Mouse (Mus musculus): ENCODE results near the gene Irf7.

GRCm38 (mm10) chr7:141293852-141294471 lies 27.7 kb upstream of the Irf7 start:
- TF ChIP-seq CTCF (IDR thresholded peaks at IDR 0.05; ENCODE audit: low read depth) = no peak
- no peak for TF ChIP-seq EP300 (IDR thresholded peaks at IDR 0.05; ENCODE audit: low read depth)

All from liver, embryonic 14.5 days (tissue).